Mouse (Mus musculus): ENCODE results near the gene Itgad. TPM values are rescaled to one million over a fixed set of nuclear protein-coding genes. Genes with fewer than 3 reads are reported as not detected.

The Itgad gene
- 0.95 and 1.9 TPM in 2 replicates for polyA plus RNA-seq (2012; rRNA removed; ENCODE audit: low replicate concordance)

GRCm38 (mm10) chr7:128154076-128154475, at the start of gene Itgad:
Itgad (plus strand) TSS chr7:128154376.

DNA sequence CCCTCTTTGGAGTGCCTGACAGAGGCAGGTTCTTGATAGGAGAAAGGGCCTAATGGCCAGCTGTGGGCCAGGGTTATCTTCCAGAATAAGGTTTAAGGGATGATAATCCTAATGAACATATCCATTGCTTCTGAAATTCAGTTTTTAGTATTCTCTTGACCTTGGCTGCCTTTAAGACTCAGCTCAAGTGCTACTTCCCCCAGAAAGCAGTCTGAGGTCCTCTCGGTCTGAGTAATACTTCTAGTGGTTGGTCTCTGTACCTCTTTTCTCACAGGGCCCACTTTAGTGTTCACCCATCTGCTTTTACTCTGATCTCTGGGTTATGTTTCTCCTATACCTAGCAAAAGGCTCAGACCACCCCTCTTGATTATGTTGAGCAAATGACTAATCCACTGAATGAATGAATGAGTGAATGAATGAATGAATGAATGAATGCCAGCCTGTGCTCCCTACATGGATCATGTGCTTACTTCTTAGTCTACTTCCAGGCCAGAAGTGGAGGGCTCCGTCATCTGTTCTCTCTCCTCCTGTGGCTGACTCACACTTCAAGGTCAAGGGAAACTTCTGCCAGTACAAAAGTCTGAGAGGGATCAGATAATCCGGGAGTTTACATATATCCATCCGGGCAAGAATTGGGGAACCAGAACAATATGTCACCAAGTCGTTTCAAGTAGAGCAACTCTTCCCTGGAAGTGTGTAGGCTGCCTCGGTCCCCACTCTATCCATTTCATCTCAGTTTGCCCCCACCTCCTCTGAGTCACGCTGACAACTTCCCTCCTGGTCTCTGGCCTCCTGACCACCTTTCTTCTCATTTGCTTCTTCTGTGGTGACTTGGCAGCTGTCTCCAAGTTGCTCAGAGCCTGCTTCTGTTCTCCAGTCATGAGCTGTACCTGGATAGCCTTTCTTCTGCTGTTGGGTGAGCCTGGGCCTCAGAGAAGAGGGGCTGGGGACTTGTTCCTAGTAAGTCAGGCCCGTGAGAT, 25.1 kb upstream of the Itgad start, which contains the start of gene Itgax:
Gene Itgax (plus strand): TSS at position 807 of the 980 bp plus-strand sequence.

GRCm38 (mm10) chr7:128206152-128206551, 52.0 kb downstream of the Itgad start, which contains the start of gene Cox6a2:
Cox6a2 (minus strand) TSS chr7:128206387.

GRCm38 (mm10) chr7:128236856-128237592, 82.8 kb downstream of the Itgad start, which contains the start of gene Armc5:
Armc5 (plus strand) TSS chr7:128237342.

GRCm38 (mm10) chr7:128237927-128238778, 84.0 kb downstream of the Itgad start, which contains the start of gene 9130023H24Rik:
9130023H24Rik (minus strand) TSS chr7:128238031.

GRCm38 (mm10) chr7:128246496-128247391, 92.6 kb downstream of the Itgad start, which contains the start of gene Tgfb1i1:
Tgfb1i1 (plus strand) TSS chr7:128246812.

GRCm38 (mm10) chr7:128265411-128265810, 111.2 kb downstream of the Itgad start, which contains the start of gene Slc5a2:
Slc5a2 (plus strand) TSS chr7:128265657.

Other genes with a start within 250 kb of the Itgad start
- 6.3 and 8.2 TPM in 2 replicates for gene Kat8, start 241.9 kb upstream of the Itgad start, polyA plus RNA-seq (2012; rRNA removed; ENCODE audit: low replicate concordance)
- gene Prss8, start 224.3 kb upstream of the Itgad start, polyA plus RNA-seq (2012; rRNA removed; ENCODE audit: low replicate concordance) = 33.6 and 89.6 TPM in 2 replicates
- gene Prss36, start 207.7 kb upstream of the Itgad start, polyA plus RNA-seq (2012; rRNA removed; ENCODE audit: low replicate concordance) = 4.5 and 5.9 TPM in 2 replicates
- gene Fus, start 186.9 kb upstream of the Itgad start, polyA plus RNA-seq (2012; rRNA removed; ENCODE audit: low replicate concordance) = 92.7 and 112 TPM in 2 replicates
- 473 and 516 TPM in 2 replicates for gene Pycard, start 160.5 kb upstream of the Itgad start, polyA plus RNA-seq (2012; rRNA removed; ENCODE audit: low replicate concordance)
- gene Trim72, start 150.4 kb upstream of the Itgad start, polyA plus RNA-seq (2012; rRNA removed; ENCODE audit: low replicate concordance) = 7.3 and 7.8 TPM in 2 replicates
- gene Itgam, start 91.7 kb upstream of the Itgad start, polyA plus RNA-seq (2012; rRNA removed; ENCODE audit: low replicate concordance) = 2.8 TPM in 2 replicates
- gene Gm49368, start 91.7 kb upstream of the Itgad start, polyA plus RNA-seq (2012; rRNA removed; ENCODE audit: low replicate concordance) = 0.04 TPM in 1 of 2 replicates, not detected in the other
- gene Itgax, start 24.8 kb upstream of the Itgad start, polyA plus RNA-seq (2012; rRNA removed; ENCODE audit: low replicate concordance) = 2.2 and 5.2 TPM in 2 replicates
- 1.7 and 4.1 TPM in 2 replicates for gene Cox6a2, start 52.0 kb downstream of the Itgad start, polyA plus RNA-seq (2012; rRNA removed; ENCODE audit: low replicate concordance)
- 35.2 and 59.5 TPM in 2 replicates for gene Armc5, start 83.0 kb downstream of the Itgad start, polyA plus RNA-seq (2012; rRNA removed; ENCODE audit: low replicate concordance)
- 0.63 and 0.82 TPM in 2 replicates for gene 9130023H24Rik, start 83.7 kb downstream of the Itgad start, polyA plus RNA-seq (2012; rRNA removed; ENCODE audit: low replicate concordance)
- 49.0 and 70.7 TPM in 2 replicates for gene Tgfb1i1, start 92.4 kb downstream of the Itgad start, polyA plus RNA-seq (2012; rRNA removed; ENCODE audit: low replicate concordance)
- 0.20 and 0.23 TPM in 2 replicates for gene Slc5a2, start 111.3 kb downstream of the Itgad start, polyA plus RNA-seq (2012; rRNA removed; ENCODE audit: low replicate concordance)
- 69.4 and 92.1 TPM in 2 replicates for gene BC017158, start 143.8 kb downstream of the Itgad start, polyA plus RNA-seq (2012; rRNA removed; ENCODE audit: low replicate concordance)

Data from duodenum, adult 2 months (tissue).